Mouse (Mus musculus) heart, embryonic 15.5 days (tissue): ENCODE measurements around the gene Ptk7. TPM values are rescaled to one million over a fixed set of nuclear protein-coding genes. Genes with fewer than 3 reads are reported as not detected.

Experiments used
- ATAC-seq: fragments of 200-750 bp; cut with Nextera tagmentation; replicated peaks from 2 replicates; pipeline ENCODE4 v1.8.0; 2017; ENCODE audit warnings: low read depth, moderate TSS enrichment; ENCODE audit not compliant: insufficient number of reproducible peaks, insufficient read depth, low FRiP score
- H3K27ac ChIP-seq: fragments of 300-500 bp; sonication (generic); 2 replicates; pipeline ENCODE4 v1.5.1; 2015; ENCODE audit warnings: mild to moderate bottlenecking, inconsistent platforms
- H3K27me3 ChIP-seq: fragments of 300-500 bp; sonication (generic); 2 replicates; pipeline ENCODE4 v1.6.1; 2015; ENCODE audit warnings: inconsistent platforms
- H3K36me3 ChIP-seq: fragments of 300-500 bp; sonication (generic); 2 replicates; pipeline ENCODE4 v1.6.1; 2015; ENCODE audit warnings: mild to moderate bottlenecking, inconsistent platforms
- H3K4me1 ChIP-seq: fragments of 300-500 bp; sonication (generic); replicated peaks from 2 replicates; pipeline ENCODE4 v1.6.1; 2015; ENCODE audit warnings: inconsistent platforms
- H3K4me2 ChIP-seq: fragments of 300-500 bp; sonication (generic); 2 replicates; pipeline ENCODE4 v1.6.1; 2015; ENCODE audit warnings: inconsistent platforms, mild to moderate bottlenecking, moderate library complexity
- H3K4me3 ChIP-seq: fragments of 300-500 bp; sonication (generic); 2 replicates; pipeline ENCODE4 v1.5.1; 2015; ENCODE audit warnings: mild to moderate bottlenecking, inconsistent platforms
- H3K9ac ChIP-seq: fragments of 300-500 bp; sonication (generic); 2 replicates; pipeline ENCODE4 v1.6.1; 2015; ENCODE audit warnings: mild to moderate bottlenecking, inconsistent platforms
- H3K9me3 ChIP-seq: fragments of 300-500 bp; sonication (generic); replicated peaks from 2 replicates; pipeline ENCODE4 v1.6.1; 2016; ENCODE audit warnings: inconsistent platforms
- WGBS: fragments of 180-500 bp; shearing (Covaris S2); methylation state at CpG from one replicate; pipeline ENCODE4 v1.1.7; 2015; ENCODE audit warnings: mixed read lengths; 5-methylcytosine and 5-hydroxymethylcytosine counted together
- polyA plus RNA-seq: library from polyadenylated mRNA; unstranded; fragments of >200 nt; fragmentation: Nextera tagmentation; extraction: Ambion mirVana; gene quantifications from 2 replicates; pipeline ENCODE4 v1.2.1, GENCODE M21; 2015

Ptk7 gene
- polyA plus RNA-seq = 34.1 and 49.5 TPM in 2 replicates

DNA sequence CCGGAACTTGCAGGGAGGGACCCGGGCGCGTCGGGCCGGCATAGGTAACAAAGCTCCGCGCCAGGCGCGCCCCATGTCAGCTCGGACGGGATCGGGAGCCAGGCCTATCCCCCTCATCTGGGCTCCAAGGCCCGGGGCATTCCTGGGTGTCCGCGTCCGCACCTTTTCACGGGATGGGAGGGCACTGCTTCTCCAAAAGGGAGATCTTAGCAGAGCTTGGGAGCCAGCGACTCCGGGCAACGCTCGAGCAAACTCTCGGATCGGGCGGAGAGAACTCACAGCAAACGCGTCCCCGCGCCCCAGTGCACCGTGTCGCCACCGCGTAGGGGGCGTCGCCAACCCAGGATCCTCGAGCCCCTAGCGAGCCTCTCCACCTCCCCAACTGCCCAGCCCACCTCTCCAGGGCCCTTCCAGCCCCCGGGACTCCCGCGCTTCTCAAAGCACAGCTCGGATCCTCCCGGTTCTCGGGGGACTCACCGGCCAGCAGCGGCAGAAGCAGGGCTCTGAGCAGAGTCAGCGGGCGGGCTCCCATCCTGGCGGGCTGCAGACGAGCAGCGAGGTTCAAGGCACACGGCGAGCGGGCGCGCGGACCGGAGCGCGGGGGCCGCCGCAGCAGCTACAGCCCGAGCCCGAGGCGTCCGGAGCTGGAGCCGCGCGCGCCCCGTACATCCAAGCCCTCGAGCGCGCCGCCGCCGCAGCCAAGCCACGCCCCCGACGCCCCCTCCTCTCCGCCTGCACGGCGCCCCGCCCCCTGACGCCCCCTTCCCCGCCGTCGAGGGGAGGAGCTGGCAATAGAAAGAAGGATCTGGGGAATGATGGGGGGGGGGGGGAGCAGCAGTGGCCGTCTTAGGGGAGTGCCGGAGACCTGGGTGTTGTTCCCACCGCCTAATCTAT, at the start of gene Ptk7:
Gene Ptk7 (minus strand): TSS at position 714 of the 894 bp plus-strand sequence.
- Histone ChIP-seq H3K27me3 (no peaks in the 10 kb centered on the region), H3K36me3 (peaks cover 14% of the 10 kb centered on the region), H3K4me1 (peaks cover 43% of the 10 kb centered on the region), H3K4me2 (peak within 1 kb of the TSS; percentile 73), H3K27ac (peak within 1 kb of the TSS; percentile 96), H3K4me3 (peak within 1 kb of the TSS; percentile 93), H3K9ac (peak within 1 kb of the TSS; percentile 98), H3K9me3 (no peaks in the 10 kb centered on the region)
- under 1% methylated on average over 82 of the region's 90 CpGs for WGBS
- ATAC-seq = peak; percentile 71

DNA sequence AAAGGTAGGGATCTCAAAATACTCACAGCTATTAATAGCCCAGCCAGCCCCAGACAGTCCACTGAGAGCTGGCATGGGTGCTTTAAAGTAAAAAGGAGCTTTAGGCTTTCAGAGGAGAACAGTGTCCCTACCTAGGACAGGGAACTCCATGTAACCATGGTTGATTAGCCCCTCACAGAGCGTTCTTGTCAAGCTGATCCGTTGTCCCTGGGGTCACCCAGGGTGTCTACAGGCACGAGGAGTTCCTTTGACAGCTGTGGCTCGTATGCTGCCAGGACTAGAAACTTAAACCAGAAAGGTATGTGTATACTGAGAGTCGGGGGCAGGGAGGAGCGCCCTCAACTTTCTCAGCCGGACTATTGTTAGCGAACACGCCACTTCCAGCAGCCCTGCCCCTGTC, 49.6 kb upstream of the Ptk7 start:
- Histone ChIP-seq H3K27me3 (no peaks in the 10 kb centered on the region), H3K9me3 (no peaks in the 10 kb centered on the region), H3K4me2 (peak overlapping the region; percentile 74), H3K27ac (peak overlapping the region; percentile 98), H3K36me3 (peaks cover 42% of the 10 kb centered on the region), H3K9ac (peak overlapping the region; percentile 83), H3K4me3 (peak overlapping the region; percentile 99), H3K4me1 (peaks cover 40% of the 10 kb centered on the region)
- WGBS = 15% methylated on average over 9 of the region's 9 CpGs
- ATAC-seq = no peak

DNA sequence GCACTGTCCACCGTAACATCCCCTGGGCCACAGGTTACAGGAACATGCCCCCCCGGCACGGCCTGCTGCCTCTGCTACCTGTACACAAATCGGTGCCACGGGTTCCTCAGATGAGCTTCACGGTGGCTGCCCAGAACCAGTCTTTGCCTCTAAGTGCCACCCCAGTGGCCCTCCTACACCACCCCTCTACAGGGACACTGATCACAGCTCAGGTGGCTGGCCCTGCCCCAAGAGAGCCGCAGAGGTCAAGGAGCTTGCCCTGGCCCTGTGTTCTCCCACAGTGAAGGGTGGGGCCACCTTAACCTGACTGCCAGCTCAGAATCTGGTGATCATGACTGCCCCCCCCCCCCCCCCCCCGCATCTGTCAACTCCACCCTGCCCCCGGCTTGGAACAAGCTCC, 49.1 kb upstream of the Ptk7 start, which contains the start of gene Mea1:
Gene Mea1 (plus strand): TSS at position 378 of the 400 bp plus-strand sequence.
- Histone ChIP-seq H3K9ac (peak within 1 kb of the TSS; percentile 83), H3K4me3 (peak within 1 kb of the TSS; percentile 99), H3K9me3 (no peaks in the 10 kb centered on the region), H3K4me1 (peaks cover 43% of the 10 kb centered on the region), H3K36me3 (peaks cover 37% of the 10 kb centered on the region), H3K27ac (peak within 1 kb of the TSS; percentile 98), H3K27me3 (no peaks in the 10 kb centered on the region), H3K4me2 (peak within 1 kb of the TSS; percentile 74)
- 80% methylated on average over 7 of the region's 9 CpGs for WGBS
- ATAC-seq = no peak

DNA sequence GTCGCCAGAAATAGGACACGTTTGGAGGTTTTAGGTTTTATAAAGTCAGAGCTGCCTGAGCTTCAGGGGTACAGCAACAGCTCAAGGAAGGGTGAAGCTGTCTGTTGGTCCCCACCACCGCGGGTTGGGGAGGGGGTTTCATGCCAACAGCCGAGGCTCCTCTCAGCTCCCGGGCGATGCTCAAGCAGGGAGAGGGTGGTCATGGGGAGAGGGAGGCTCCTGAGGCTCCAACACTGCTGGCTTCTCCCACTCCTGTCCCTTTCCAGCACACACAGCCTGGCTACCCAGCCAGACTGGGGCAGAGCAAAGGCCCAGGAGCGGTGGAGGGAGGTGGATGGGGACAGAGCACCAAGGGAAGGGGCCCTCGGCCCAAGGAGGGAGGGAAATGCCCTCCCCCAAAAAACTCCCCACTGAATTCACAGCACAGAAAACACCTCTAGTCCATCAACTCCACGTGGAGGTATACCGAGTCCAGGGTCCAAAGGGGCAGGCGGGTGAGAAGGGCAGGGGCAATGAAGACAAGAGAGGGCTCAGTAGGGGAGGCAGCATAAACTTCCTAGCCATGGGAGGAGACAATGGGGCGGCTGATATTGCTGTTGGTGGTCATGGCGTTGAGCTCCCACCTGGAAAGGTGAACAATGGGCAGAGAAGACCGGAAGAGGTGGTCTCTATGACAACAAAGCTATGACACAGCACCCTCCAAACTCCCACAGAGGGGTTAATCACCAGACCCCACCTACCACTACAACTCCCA, 45.4 kb upstream of the Ptk7 start:
- peaks cover 42% of the 10 kb centered on the region for H3K36me3 ChIP-seq
- peak; percentile 3; the same call in 1 of the 2 replicates for ATAC-seq
- WGBS = 20% methylated on average over 15 of the region's 15 CpGs

DNA sequence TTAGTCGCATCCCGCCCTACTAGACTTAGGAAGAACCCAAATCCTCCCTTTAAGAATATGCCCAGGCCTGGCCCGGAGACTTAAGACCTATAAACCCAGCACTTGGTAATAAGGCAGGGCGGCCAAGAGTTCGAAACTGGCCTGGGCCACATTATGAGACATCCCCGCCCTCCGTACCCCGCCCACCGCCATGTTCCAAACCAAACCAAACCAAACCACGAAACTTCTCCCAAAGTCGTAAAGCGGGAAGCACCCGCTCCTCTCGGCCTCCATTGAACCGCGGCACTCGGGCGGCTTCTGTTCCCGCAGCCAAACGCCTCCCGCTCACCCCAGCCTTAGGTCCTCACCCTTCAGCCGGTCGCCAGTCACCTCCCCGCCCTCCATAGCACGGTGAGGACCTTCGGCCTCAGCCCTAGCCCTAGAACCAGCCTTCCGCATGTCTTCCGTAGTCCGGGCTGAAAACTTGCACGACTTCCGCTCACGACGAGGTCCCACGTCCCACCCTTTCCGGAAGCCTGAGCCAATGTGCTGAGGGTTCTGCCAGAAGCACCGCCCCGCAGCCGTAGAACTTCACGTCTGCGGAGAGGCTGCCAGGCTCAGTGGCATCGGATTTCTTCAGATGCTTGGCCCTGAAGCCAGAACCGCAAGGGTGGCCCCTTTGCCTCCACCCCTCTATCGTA, 44.7 kb upstream of the Ptk7 start, which contains the start of gene Rrp36:
Gene Rrp36 (minus strand): TSS at position 503 of the 680 bp plus-strand sequence.
- H3K27ac ChIP-seq = peak within 1 kb of the TSS; percentile 83
- peaks cover 36% of the 10 kb centered on the region for H3K4me1 ChIP-seq
- H3K27me3 ChIP-seq = no peaks in the 10 kb centered on the region
- peak within 1 kb of the TSS; percentile 85 for H3K9ac ChIP-seq
- H3K36me3 ChIP-seq = peaks cover 49% of the 10 kb centered on the region
- ATAC-seq = peak; percentile 85
- peak within 1 kb of the TSS; percentile 85 for H3K4me2 ChIP-seq
- WGBS = 0% methylated on average over 43 of the region's 43 CpGs
- H3K9me3 ChIP-seq = no peaks in the 10 kb centered on the region
- peak within 1 kb of the TSS; percentile 85 for H3K4me3 ChIP-seq

More for the DNA sequence above, 45.4 kb upstream of the Ptk7 start:
- H3K27me3 ChIP-seq = no peaks in the 10 kb centered on the region
- peak overlapping the region; percentile 85 for H3K4me2 ChIP-seq
- H3K4me1 ChIP-seq = peaks cover 43% of the 10 kb centered on the region
- H3K4me3 ChIP-seq = peak overlapping the region; percentile 85
- peak overlapping the region; percentile 83 for H3K27ac ChIP-seq
- H3K9me3 ChIP-seq = no peaks in the 10 kb centered on the region
- H3K9ac ChIP-seq = peak overlapping the region; percentile 85

DNA sequence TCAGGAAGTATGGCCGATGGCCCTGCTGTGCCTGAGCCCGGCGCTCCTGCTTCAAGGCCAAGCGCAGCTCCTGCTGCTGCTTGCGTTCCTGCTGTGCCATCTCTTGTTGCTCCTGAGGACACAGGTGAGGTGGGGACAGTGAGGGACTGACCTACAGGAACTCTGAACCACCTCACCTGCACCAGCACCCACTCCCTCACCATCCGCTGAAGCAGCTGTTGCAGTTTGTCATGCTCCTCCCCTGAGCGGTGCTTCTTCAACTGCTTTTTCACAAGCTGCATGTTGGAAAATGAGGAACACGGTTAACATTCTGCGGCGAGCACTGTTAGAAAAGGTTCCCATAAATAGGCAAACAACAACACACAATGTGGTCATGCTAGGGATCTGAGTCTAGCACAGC, 40.6 kb upstream of the Ptk7 start:
- 94% methylated on average over 10 of the region's 10 CpGs for WGBS
- Histone ChIP-seq H3K4me1 (peaks cover 18% of the 10 kb centered on the region), H3K4me2 (no peak overlapping the region), H3K27me3 (no peaks in the 10 kb centered on the region), H3K36me3 (peaks cover 49% of the 10 kb centered on the region), H3K27ac (no peak overlapping the region), H3K4me3 (no peak overlapping the region), H3K9me3 (no peaks in the 10 kb centered on the region), H3K9ac (no peak overlapping the region)
- ATAC-seq = no peak

DNA sequence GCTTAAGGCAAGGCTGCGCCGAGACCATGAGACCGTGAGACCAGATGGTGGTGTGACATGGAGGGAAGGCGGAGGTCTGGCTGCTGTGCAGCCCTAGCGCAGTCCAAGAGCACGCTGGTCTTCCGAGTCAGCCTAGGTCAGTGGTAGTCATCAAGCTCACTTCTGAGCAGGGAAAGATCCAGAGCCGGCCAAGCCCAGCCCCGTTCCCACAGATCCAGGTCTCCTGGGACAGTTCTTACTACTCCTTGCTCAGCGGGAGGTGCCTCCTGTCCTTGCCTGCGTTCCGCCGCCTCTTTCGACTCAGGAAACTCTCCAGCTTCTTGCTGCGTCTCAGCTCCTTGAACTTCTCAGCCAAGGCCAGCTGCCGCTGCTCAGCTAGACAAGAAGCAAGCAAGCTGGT, 38.4 kb upstream of the Ptk7 start:
- WGBS = 75% methylated on average over 16 of the region's 16 CpGs
- Histone ChIP-seq H3K4me3 (no peak overlapping the region), H3K9me3 (no peaks in the 10 kb centered on the region), H3K4me2 (no peak overlapping the region), H3K27me3 (no peaks in the 10 kb centered on the region), H3K27ac (no peak overlapping the region), H3K36me3 (peaks cover 67% of the 10 kb centered on the region), H3K9ac (no peak overlapping the region), H3K4me1 (peaks cover under 1% of the 10 kb centered on the region; the same call in 1 of the 2 replicates)
- no peak for ATAC-seq

DNA sequence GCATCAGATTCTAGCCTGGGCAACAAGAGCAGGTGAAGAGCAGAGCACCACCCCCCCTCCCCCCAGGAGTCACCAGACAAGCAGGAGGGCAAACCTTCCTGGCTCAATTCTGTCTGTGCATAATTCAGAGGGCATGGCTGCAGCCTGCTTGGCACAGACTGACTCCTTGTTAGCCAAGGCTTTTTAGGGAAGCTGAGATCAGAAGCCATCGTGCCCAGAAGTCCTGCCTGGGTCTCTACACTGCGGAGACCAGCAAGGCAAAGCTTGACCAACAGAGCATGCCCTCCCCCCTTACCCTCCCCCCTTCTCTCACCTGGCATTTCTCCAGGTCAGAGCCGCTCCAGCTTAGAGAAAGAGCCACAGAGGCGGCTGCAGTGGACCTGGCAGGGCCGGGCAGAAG, 33.4 kb upstream of the Ptk7 start:
- Histone ChIP-seq H3K9ac (no peak overlapping the region), H3K9me3 (no peaks in the 10 kb centered on the region), H3K4me2 (no peak overlapping the region), H3K4me3 (no peak overlapping the region), H3K36me3 (peaks cover 90% of the 10 kb centered on the region), H3K27ac (no peak overlapping the region), H3K27me3 (no peaks in the 10 kb centered on the region), H3K4me1 (no peaks in the 10 kb centered on the region)
- no peak for ATAC-seq
- 82% methylated on average over 5 of the region's 5 CpGs for WGBS

DNA sequence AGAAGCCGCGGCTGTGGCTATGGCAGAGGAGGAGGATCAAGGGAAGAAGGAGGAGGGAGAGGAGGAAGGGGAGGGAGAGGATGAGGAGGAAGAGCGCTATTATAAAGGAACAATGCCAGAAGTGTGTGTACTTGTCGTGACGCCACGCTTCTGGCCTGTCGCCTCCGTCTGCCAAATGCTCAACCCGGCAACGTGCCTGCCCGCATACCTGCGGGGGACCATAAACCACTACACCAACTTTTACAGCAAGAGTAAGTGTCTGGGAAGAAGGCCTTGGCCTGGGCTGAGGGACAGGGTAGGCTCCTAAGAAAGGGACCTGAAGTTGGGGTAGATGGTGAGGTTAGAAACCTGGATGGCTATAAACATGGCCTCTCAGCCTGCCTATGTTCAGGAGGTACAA, 32.7 kb upstream of the Ptk7 start:
- no peak overlapping the region for H3K4me3 ChIP-seq
- ATAC-seq = no peak
- H3K27ac ChIP-seq = no peak overlapping the region
- 93% methylated on average over 12 of the region's 12 CpGs for WGBS
- no peak overlapping the region for H3K9ac ChIP-seq
- no peaks in the 10 kb centered on the region for H3K27me3 ChIP-seq
- H3K4me1 ChIP-seq = no peaks in the 10 kb centered on the region
- H3K36me3 ChIP-seq = peaks cover 91% of the 10 kb centered on the region
- H3K9me3 ChIP-seq = no peaks in the 10 kb centered on the region
- H3K4me2 ChIP-seq = no peak overlapping the region

DNA sequence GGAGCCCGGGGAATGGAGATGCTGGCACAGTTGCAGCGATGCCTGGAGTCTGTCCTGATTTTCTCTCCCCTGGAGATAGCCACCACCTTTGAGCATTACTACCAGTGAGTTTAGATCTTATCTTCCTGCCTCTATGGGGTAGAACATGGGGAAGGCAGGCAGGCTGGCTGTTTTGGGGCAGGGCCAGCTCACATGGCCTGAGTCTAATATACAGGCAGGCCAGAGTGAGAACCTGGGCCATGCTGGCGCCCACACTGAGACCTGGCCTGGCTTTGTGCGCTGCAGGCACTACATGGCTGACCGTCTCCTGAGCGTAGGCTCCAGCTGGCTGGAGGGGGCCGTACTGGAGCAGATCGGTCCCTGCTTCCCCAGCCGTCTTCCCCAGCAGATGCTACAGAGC, 32.0 kb upstream of the Ptk7 start:
- Histone ChIP-seq H3K4me2 (no peak overlapping the region), H3K9ac (no peak overlapping the region), H3K27me3 (no peaks in the 10 kb centered on the region), H3K36me3 (peaks cover 91% of the 10 kb centered on the region), H3K9me3 (no peaks in the 10 kb centered on the region), H3K4me3 (no peak overlapping the region), H3K27ac (no peak overlapping the region), H3K4me1 (no peaks in the 10 kb centered on the region)
- no peak for ATAC-seq
- WGBS = 95% methylated on average over 9 of the region's 9 CpGs

DNA sequence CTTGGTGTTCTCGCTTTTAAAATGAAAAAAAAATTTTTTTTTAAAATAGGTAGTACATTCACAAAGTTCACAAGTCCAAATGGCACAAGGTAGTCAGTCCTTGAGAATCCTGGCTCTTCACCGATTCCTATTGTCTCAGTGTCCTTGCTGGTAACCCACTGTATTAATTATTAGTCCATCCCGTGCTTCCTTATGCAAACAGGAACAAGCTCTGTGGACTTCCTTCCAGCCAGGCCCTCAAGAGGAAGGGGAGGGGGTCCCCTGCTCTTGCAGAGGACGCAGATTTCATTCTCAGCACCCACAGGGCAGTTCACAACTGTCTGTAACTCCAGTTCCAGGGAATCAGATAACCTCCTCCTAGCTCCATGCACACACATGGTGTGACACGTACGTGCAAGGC, 26.8 kb upstream of the Ptk7 start:
- WGBS = 80% methylated on average over 6 of the region's 6 CpGs
- H3K27ac ChIP-seq = no peak overlapping the region

More for the DNA sequence above, 26.8 kb upstream of the Ptk7 start:
- no peak for ATAC-seq
- H3K9ac ChIP-seq = no peak overlapping the region
- H3K36me3 ChIP-seq = peaks cover 81% of the 10 kb centered on the region
- H3K9me3 ChIP-seq = no peaks in the 10 kb centered on the region
- peaks cover 31% of the 10 kb centered on the region for H3K4me1 ChIP-seq
- H3K4me3 ChIP-seq = no peak overlapping the region
- H3K4me2 ChIP-seq = no peak overlapping the region
- no peaks in the 10 kb centered on the region for H3K27me3 ChIP-seq
